Mouse (Mus musculus) CD4-positive helper T cell, adult 2 months (primary cell): ENCODE data around the gene Birc7.

ENCODE experiments used
- DNase-seq: peaks from one replicate; pipeline ENCODE4 v3.0.0-alpha.2; 2012; ENCODE audit warnings: low read depth, missing footprints, low spot score

Gene Birc7

DNA sequence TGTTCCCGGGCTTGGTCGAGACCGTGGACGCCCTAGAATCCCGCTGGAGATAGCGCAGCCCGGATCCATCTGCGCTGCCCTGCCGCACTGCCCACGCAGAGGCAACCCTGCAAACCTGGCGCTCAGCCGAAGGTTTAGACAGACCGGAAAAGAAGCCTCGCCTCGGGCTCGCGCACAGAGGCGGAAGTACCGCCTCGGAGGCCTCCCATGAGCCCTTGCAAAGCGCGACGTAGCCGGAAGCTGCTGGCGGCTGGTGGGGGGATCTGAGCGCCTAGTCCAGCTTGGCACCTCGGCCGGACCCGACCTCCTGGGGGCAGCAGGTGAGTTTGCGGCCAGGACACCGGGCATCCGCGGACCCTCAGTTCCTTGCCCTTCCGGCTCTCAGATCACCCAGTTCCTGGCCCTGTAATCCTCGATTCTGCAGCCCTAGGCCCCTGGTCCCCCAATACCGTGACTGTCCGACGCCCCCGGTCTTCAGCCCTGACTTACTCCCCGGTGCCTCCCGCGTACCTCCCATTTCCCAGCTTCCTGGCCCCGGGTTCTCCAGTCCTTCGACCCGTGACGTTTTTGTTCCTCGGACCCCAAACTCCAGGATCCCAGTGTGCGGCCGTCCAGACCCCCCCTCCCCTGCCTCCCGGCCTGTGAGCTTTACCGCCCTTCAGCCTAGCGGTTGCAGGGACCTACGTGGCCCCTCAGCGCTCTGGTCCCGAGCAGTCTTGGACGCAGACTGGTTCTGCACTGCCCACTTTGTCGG, 38.4 kb downstream of the Birc7 start, which contains the start of gene Arfgap1:
Gene Arfgap1, plus strand, starts transcription at position 216 of the 754 bp plus-strand sequence.
- peak; percentile 94 for DNase-seq

DNA sequence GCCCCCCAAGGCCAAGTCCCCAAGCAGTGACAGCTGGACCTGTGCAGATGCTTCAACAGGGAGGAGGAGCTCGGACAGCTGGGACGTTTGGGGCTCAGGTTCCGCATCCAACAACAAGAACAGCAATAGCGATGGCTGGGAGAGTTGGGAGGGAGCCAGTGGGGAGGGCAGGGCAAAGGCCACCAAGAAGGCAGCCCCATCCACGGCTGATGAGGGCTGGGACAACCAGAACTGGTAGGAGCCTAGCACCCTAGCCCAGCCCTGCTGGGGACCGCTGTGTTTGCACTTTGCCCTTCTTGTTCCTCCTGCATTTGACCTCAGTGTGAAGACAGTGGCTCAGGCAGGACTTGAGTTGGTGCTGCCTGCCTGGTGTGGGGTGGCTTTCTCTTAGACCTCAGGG, 52.3 kb downstream of the Birc7 start:
- no peak for DNase-seq
